Mouse (Mus musculus) neural tube, embryonic 13.5 days (tissue): ENCODE measurements around the gene Prnp. TPM values are rescaled to one million over a fixed set of nuclear protein-coding genes. Genes with fewer than 3 reads are reported as not detected.

Experiments used
- ATAC-seq: fragments of 200-750 bp; cut with Nextera tagmentation; 2 replicates; pipeline ENCODE4 v1.8.0; 2017; ENCODE audit warnings: low read depth, mild to moderate bottlenecking, moderate TSS enrichment, moderate library complexity
- H3K27ac ChIP-seq: fragments of 300-500 bp; sonication (generic); replicated peaks from 2 replicates; pipeline ENCODE4 v1.5.1; 2015; ENCODE audit warnings: moderate library complexity, mild to moderate bottlenecking, inconsistent platforms
- H3K27me3 ChIP-seq: fragments of 300-500 bp; sonication (generic); 2 replicates; pipeline ENCODE4 v1.6.1; 2015; ENCODE audit warnings: mild to moderate bottlenecking, inconsistent platforms
- H3K36me3 ChIP-seq: fragments of 300-500 bp; sonication (generic); 2 replicates; pipeline ENCODE4 v1.6.1; 2015; ENCODE audit warnings: mild to moderate bottlenecking, inconsistent platforms
- H3K4me1 ChIP-seq: fragments of 300-500 bp; sonication (generic); replicated peaks from 2 replicates; pipeline ENCODE4 v1.6.1; 2015; ENCODE audit warnings: inconsistent platforms
- H3K4me2 ChIP-seq: fragments of 300-500 bp; sonication (generic); 2 replicates; pipeline ENCODE4 v1.6.1; 2015; ENCODE audit warnings: inconsistent platforms, mild to moderate bottlenecking, moderate library complexity
- H3K4me3 ChIP-seq: fragments of 300-500 bp; sonication (generic); 2 replicates; pipeline ENCODE4 v1.5.1; 2015; ENCODE audit warnings: mild to moderate bottlenecking, inconsistent platforms
- H3K9ac ChIP-seq: fragments of 300-500 bp; sonication (generic); 2 replicates; pipeline ENCODE4 v1.6.1; 2015; ENCODE audit warnings: moderate library complexity, mild to moderate bottlenecking, inconsistent platforms
- H3K9me3 ChIP-seq: fragments of 300-500 bp; sonication (generic); 2 replicates; pipeline ENCODE4 v1.6.1; 2016; ENCODE audit warnings: inconsistent platforms
- WGBS: fragments of 180-500 bp; shearing (Covaris S2); methylation state at CpG from one replicate; pipeline ENCODE4 v1.1.7; 2015; 5-methylcytosine and 5-hydroxymethylcytosine counted together
- polyA plus RNA-seq: library from polyadenylated mRNA; unstranded; fragments of >200 nt; fragmentation: Nextera tagmentation; extraction: Ambion mirVana; gene quantifications from 2 replicates; pipeline ENCODE4 v1.2.1, GENCODE M21; 2015

Prnp gene
- polyA plus RNA-seq, 1 experiment from 2014 or later, result 128 TPM

DNA sequence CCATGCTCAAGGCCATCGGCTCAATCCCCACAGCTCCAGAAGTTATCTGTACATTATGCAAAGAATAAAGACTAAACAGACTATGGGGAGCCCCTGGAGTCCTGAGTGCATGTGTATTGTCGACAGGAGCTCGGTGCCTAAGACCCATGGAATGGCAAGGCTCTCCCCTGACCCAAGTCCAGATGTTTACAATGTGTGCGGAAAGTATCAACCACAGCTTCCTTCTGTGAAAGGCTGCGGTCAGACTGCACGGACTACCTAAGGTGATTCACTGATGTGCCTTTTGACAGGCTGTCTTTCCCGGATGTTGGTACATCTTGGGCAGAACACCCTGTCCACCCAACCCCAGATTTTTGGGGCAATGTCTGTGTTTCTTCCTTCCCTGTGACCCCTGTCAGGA, 21.5 kb upstream of the Prnp start:
- H3K4me1 ChIP-seq, result peaks cover 17% of the 10 kb centered on the region; the same call in 1 of the 2 replicates
- no peaks in the 10 kb centered on the region for H3K27me3 ChIP-seq
- no peak overlapping the region for H3K9ac ChIP-seq
- WGBS, result 74% methylated on average over 7 of the region's 7 CpGs
- no peak overlapping the region for H3K4me2 ChIP-seq
- no peak for ATAC-seq
- no peak overlapping the region for H3K27ac ChIP-seq
- H3K36me3 ChIP-seq, result no peaks in the 10 kb centered on the region
- H3K4me3 ChIP-seq, result no peak overlapping the region
- no peaks in the 10 kb centered on the region for H3K9me3 ChIP-seq

DNA sequence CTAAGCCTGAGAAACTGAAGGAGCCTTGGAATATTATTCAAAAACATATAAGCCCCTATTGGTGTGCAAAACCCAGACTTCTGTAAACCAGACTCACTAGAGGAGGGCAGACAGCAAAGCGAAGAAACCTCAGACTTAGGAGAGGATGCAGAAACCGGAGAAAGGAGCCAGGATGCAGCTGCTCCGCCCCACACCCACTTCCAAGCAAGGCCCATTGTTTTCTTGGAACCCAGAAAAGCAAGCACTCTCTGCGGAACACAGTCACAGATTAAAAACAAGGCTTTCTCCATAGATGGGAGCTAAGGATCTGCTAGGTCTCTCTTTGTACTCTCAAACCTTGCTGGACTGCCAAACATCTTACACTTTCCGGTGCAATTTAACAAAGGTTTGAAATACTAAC, 17.2 kb upstream of the Prnp start:
- H3K27ac ChIP-seq, result no peak overlapping the region
- 23% methylated on average over 5 of the region's 5 CpGs for WGBS
- no peak overlapping the region for H3K9ac ChIP-seq
- ATAC-seq, result no peak
- H3K4me2 ChIP-seq, result no peak overlapping the region
- H3K4me3 ChIP-seq, result no peak overlapping the region
- no peaks in the 10 kb centered on the region for H3K9me3 ChIP-seq
- H3K36me3 ChIP-seq, result no peaks in the 10 kb centered on the region
- H3K27me3 ChIP-seq, result no peaks in the 10 kb centered on the region
- H3K4me1 ChIP-seq, result peaks cover 16% of the 10 kb centered on the region; the same call in 1 of the 2 replicates

DNA sequence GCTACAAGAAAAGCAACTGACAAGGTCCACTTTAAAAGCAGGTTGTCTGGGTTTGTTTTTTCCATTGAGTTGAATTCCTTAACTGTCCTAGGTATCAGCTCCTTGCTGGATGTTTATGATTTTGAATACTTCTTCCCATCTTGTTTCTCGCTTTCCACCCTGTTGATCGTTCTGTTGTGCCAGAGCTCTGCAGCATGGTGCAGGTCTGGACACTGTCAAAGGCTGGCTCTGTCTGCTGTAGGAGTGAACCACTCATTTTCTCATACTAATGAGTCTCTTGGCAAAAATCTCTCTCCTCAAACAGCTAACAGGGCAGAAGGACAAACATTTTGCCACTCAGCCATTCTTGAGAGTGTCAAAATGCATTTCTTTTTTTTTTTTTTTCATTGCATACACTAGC, 14.6 kb upstream of the Prnp start:
- no peak for ATAC-seq
- peaks cover 7% of the 10 kb centered on the region; the same call in 1 of the 2 replicates for H3K4me1 ChIP-seq
- H3K36me3 ChIP-seq, result no peaks in the 10 kb centered on the region
- no peak overlapping the region for H3K9ac ChIP-seq
- H3K4me3 ChIP-seq, result no peak overlapping the region
- WGBS, result 90% methylated on average over 2 of the region's 2 CpGs
- no peaks in the 10 kb centered on the region for H3K27me3 ChIP-seq
- no peaks in the 10 kb centered on the region for H3K9me3 ChIP-seq
- H3K27ac ChIP-seq, result no peak overlapping the region
- H3K4me2 ChIP-seq, result no peak overlapping the region

DNA sequence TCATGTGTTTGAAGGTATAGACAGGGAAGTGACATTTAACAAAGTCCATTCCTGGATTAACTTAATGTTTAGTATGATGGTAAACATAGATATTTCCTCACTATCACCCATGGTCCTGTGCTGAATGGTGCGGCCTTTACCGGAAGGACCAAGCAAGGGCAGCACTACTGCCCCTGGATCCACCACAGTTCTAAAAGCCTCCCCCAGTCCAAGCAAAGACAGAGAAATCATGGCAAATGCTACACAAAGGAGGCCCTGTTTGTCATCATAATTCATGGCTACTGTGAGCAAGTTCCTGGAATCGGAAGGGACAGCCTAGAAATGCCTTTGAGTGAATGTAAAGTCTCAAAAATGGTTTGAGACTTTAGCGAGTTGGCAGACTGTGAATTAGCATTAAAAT, 13.7 kb upstream of the Prnp start:
- WGBS, result 81% methylated on average over 4 of the region's 4 CpGs

DNA sequence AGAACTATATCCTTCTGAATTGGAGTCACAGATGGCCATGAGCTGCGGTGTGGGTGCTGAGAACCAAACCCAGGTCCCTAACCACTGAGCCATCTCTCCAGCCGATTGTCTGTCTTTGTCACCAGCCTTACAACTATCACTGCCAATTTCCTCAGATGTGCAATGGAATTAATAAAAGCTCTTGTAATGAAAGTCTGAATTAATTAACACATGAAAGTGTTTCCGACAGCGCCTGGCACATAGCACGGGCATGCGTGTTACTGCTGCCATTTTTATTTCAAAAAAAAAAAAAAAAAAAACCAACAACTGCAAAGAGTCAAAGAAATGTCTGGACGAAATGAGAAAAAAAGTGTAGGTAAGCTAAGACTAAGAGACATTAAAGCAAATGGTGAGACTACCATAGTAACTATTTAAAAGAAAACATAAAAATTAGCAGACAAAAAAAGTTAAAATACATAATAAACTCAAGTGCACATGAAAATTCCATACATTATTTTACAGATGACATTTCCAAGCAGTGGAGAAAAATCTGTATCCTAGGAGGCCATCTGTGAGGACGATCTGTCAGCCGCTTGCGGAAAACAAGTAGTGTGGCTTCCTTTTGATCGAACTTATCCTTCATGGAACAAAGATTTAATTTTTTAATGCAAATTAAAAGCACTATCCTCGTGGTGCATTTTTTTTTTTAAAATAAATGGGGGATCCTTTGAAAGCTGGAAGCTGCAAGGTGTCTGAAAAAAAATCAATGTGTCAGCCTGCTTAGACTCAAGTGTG, 12.2 kb upstream of the Prnp start:
- Histone ChIP-seq H3K9ac (no peak overlapping the region), H3K9me3 (no peaks in the 10 kb centered on the region), H3K27me3 (no peaks in the 10 kb centered on the region), H3K36me3 (no peaks in the 10 kb centered on the region), H3K4me2 (no peak overlapping the region), H3K27ac (no peak overlapping the region), H3K4me1 (no peaks in the 10 kb centered on the region), H3K4me3 (no peak overlapping the region)
- no peak for ATAC-seq
- WGBS, result 88% methylated on average over 12 of the region's 12 CpGs

More for the DNA sequence above, 13.7 kb upstream of the Prnp start:
- Histone ChIP-seq H3K27ac (no peak overlapping the region), H3K27me3 (no peaks in the 10 kb centered on the region), H3K36me3 (no peaks in the 10 kb centered on the region), H3K4me2 (no peak overlapping the region), H3K9ac (no peak overlapping the region), H3K4me1 (peaks cover 5% of the 10 kb centered on the region; the same call in 1 of the 2 replicates), H3K9me3 (no peaks in the 10 kb centered on the region), H3K4me3 (no peak overlapping the region)
- no peak for ATAC-seq

DNA sequence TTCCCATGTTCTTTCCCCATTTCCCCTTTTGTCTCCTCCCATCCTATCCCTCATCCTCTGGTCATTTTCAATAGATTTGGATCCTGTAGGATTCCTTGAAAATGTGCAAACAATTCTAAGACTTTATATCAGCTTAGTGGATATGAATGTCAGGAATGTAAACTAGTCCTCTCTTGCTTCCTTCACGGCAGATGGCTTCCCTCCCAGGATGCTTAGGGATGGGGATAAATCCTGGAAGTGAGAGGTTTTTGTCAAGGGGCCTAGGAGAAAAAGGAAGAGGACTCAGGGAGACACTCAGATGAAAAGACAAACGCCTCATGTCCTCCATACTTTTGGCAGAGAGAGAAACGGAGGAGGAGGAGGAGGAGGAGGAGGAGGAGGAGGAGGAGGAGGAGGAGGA, 7.3 kb upstream of the Prnp start:
- WGBS, result 52% methylated on average over 1 of the region's 3 CpGs
- H3K9ac ChIP-seq, result no peak overlapping the region
- H3K4me3 ChIP-seq, result no peak overlapping the region
- no peak overlapping the region for H3K4me2 ChIP-seq
- H3K27me3 ChIP-seq, result no peaks in the 10 kb centered on the region
- H3K27ac ChIP-seq, result no peak overlapping the region
- H3K9me3 ChIP-seq, result no peaks in the 10 kb centered on the region
- H3K36me3 ChIP-seq, result no peaks in the 10 kb centered on the region
- H3K4me1 ChIP-seq, result no peaks in the 10 kb centered on the region
- no peak for ATAC-seq

DNA sequence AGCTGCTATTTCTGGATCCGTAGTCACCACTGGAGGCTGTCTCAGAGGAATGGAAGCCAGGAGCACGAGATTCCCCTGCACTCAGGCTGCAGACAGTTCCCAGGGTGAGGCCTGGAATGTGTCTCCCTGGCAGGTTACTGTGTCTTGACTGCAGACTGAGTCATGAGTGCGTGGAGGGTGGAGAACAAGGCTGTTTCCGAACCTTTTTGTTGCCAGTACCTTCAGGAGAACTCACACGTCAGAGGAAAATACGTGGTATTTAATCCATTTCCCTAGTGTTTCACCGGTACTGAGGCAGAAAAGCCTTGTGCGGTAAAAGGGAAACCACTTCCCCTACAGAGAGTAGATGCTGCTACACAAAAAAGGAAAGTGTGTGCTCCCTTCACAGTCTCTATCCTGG, 6.9 kb upstream of the Prnp start:
- Histone ChIP-seq H3K36me3 (no peaks in the 10 kb centered on the region), H3K4me2 (no peak overlapping the region), H3K9ac (no peak overlapping the region), H3K4me1 (no peaks in the 10 kb centered on the region), H3K9me3 (no peaks in the 10 kb centered on the region), H3K4me3 (no peak overlapping the region), H3K27ac (no peak overlapping the region), H3K27me3 (no peaks in the 10 kb centered on the region)
- ATAC-seq, result no peak
- 57% methylated on average over 8 of the region's 8 CpGs for WGBS

DNA sequence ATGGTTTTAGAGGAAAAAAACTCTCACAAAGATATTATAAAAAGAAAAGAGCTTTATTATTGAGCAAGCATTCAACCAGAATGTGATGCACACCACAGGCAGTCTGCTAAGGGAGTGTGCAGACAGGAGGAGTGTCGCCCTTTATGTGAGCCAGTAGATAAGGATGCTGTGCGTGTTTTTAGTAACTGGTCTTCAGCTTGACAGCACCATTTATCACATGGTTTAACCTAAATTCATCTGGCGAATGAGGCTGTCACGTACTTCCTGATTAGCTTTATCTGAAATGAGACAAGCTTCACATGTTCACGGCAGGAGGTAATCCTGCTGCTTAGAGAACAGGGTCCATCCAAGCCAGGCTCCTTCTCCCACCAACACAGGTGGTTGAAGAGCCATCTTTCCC, 4.7 kb upstream of the Prnp start:
- Histone ChIP-seq H3K9me3 (no peaks in the 10 kb centered on the region), H3K4me3 (no peak overlapping the region), H3K27ac (no peak overlapping the region), H3K9ac (no peak overlapping the region), H3K4me2 (no peak overlapping the region), H3K4me1 (peaks cover 6% of the 10 kb centered on the region), H3K27me3 (no peaks in the 10 kb centered on the region), H3K36me3 (no peaks in the 10 kb centered on the region)
- ATAC-seq, result no peak
- WGBS, result 77% methylated on average over 5 of the region's 5 CpGs

DNA sequence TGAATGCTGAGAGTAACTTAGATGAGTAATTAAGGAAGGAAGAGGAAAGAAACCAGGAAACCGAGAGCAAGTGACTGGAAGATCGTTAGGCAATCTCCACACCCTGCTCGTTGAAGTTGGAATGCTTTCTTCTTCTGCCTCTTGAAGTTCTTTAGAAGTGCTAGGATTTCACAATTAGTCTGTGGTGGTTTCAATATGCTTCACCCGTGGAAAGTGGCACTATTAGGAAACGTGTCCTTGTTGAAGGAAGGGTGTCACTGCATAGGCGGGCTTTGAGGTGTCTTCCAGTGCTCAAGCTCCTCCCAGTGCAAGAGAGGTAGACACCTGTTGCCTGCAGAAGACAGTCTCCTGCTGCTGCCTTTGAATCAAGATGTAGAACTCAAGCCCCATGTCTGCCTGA, 4.0 kb upstream of the Prnp start:
- no peak for ATAC-seq
- H3K27me3 ChIP-seq, result no peaks in the 10 kb centered on the region
- 73% methylated on average over 6 of the region's 6 CpGs for WGBS
- H3K9me3 ChIP-seq, result no peaks in the 10 kb centered on the region
- no peaks in the 10 kb centered on the region for H3K36me3 ChIP-seq
- peaks cover 9% of the 10 kb centered on the region for H3K4me1 ChIP-seq
- H3K27ac ChIP-seq, result no peak overlapping the region
- H3K9ac ChIP-seq, result no peak overlapping the region
- no peak overlapping the region for H3K4me2 ChIP-seq
- no peak overlapping the region for H3K4me3 ChIP-seq

DNA sequence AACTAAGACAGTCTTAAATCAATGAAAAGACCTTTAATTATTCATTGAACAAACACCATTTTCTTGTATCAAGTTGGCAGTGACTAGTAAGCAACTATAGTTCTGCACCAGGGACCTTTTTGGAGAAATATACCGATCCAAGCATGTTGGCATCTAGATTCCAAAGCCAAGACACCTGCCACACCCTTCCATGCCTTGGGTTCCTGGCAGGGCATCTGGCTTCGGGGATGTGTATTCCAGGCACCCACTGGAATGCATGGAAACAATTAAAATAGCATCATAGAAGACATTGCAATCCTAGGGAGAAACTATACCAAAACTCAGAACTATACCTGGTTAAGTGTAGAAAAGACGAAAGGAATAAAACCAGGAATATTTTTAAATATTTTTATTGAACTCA, 3.5 kb upstream of the Prnp start:
- no peaks in the 10 kb centered on the region for H3K27me3 ChIP-seq
- H3K4me1 ChIP-seq, result peaks cover 14% of the 10 kb centered on the region
- H3K9ac ChIP-seq, result no peak overlapping the region
- H3K36me3 ChIP-seq, result no peaks in the 10 kb centered on the region
- H3K4me2 ChIP-seq, result no peak overlapping the region
- no peak for ATAC-seq
- no peaks in the 10 kb centered on the region for H3K9me3 ChIP-seq
- H3K27ac ChIP-seq, result no peak overlapping the region
- WGBS, result 93% methylated on average over 3 of the region's 3 CpGs
- H3K4me3 ChIP-seq, result no peak overlapping the region

DNA sequence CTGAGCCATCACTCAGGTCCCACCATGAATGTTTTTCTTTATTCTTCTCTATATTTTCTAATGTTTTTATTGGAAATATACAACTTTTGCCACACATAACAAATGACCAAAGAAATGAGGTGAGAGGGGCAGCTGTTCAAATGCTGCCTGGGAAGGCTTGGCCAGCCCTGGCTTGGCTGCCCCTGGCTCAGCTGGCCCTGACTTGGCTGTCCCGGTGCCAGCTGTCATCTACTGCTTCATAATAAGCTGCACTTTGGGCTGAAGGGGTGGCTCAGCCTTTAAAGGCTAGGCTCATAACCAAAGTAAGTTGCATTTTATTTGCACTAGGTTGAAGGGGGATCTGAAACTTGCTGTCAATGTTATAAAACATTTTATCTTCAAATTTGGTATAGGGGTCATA, 2.9 kb upstream of the Prnp start:
- peaks cover 20% of the 10 kb centered on the region for H3K4me1 ChIP-seq
- WGBS, result 84% methylated on average over 1 of the region's 1 CpGs
- H3K36me3 ChIP-seq, result no peaks in the 10 kb centered on the region

DNA sequence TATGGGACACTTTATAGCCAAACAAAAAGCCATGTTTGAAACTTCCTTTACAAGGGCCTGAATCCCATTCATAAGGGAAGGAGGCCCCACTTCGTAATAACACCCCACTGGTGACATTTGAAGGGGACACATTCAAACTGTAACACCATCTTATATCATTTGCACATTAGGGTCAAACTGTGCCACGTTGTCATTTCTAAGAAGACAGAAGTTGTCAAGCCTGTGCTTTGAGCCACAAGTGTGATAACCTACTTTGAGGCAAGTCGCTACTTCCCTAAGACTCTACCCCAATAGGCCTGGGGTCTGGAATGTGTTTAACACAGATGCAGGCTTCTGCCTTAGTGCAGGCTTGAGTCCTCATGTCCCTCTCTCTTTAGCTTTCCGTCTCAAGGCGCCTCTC, 2.4 kb upstream of the Prnp start:
- H3K9me3 ChIP-seq, result no peaks in the 10 kb centered on the region
- H3K9ac ChIP-seq, result no peak overlapping the region
- H3K4me1 ChIP-seq, result peaks cover 25% of the 10 kb centered on the region
- no peak overlapping the region for H3K4me2 ChIP-seq
- H3K36me3 ChIP-seq, result no peaks in the 10 kb centered on the region
- H3K27me3 ChIP-seq, result no peaks in the 10 kb centered on the region
- H3K4me3 ChIP-seq, result no peak overlapping the region
- H3K27ac ChIP-seq, result no peak overlapping the region
- 86% methylated on average over 5 of the region's 5 CpGs for WGBS
- no peak for ATAC-seq

More for the DNA sequence above, 2.9 kb upstream of the Prnp start:
- no peak overlapping the region for H3K9ac ChIP-seq
- H3K9me3 ChIP-seq, result no peaks in the 10 kb centered on the region
- no peak overlapping the region for H3K4me3 ChIP-seq
- no peak for ATAC-seq
- no peak overlapping the region for H3K27ac ChIP-seq
- no peaks in the 10 kb centered on the region for H3K27me3 ChIP-seq
- no peak overlapping the region for H3K4me2 ChIP-seq

DNA sequence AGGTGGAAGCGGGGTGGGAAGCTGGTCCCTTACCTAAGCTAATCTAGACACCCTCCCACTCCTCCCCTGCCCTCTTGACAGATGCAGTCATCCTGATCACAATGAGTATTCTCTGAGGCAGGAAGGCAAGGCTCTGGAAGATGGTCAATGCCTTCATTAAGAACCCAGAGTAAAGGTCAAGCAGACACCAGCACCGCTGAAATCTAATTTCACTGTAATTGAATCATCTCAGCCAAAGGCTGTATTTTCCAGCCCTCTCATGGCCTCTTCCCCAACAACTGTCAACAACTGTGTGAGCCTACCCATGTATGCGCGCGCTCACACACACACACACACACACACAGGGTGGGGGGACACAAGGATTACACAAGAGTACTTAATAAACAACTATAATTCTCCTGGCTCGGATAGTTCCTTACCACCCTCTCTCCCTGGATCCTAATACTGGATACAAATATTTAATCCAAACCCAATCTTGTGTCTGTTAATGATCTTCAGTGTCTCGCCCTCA, 1.3 kb upstream of the Prnp start:
- WGBS, result 76% methylated on average over 7 of the region's 7 CpGs
- Histone ChIP-seq H3K9ac (no peak overlapping the region), H3K4me2 (no peak overlapping the region), H3K4me3 (no peak overlapping the region), H3K9me3 (no peaks in the 10 kb centered on the region), H3K27me3 (no peaks in the 10 kb centered on the region), H3K36me3 (no peaks in the 10 kb centered on the region), H3K27ac (no peak overlapping the region), H3K4me1 (peaks cover 34% of the 10 kb centered on the region)
- ATAC-seq, result no peak
